Mouse (Mus musculus) MEL (cell line): ENCODE measurements around the gene Sgsm1.

Source experiments
- CHD1 ChIP-seq: IDR thresholded peaks from 2 replicates; pipeline ENCODE4 v1.6.1; 2012; ENCODE audit warnings: low read depth, mild to moderate bottlenecking, inconsistent platforms, low read length, improper control_type of control experiment
- CTCF ChIP-seq, 3 experiments: IDR thresholded peaks in 2 of 3; conservative IDR thresholded peaks in 1 of 3; 2 replicates each; pipeline ENCODE4 v1.5.1; 2011 to 2012; ENCODE audit warnings: low read length in 3 of 3, low read depth in 2 of 3, mild to moderate bottlenecking in 2 of 3, improper control_type of control experiment in 1 of 3, inconsistent platforms in 1 of 3, mixed read lengths in 1 of 3, moderate library complexity in 1 of 3; ENCODE audit not compliant: control insufficient read depth in 1 of 3, insufficient read depth in 1 of 3, poor library complexity in 1 of 3, severe bottlenecking in 1 of 3
- E2F4 ChIP-seq: IDR thresholded peaks from 2 replicates; pipeline ENCODE4 v1.6.1; 2011; ENCODE audit warnings: low read depth, low read length, improper control_type of control experiment, borderline replicate concordance
- ELF1 ChIP-seq: IDR thresholded peaks from 2 replicates; pipeline ENCODE4 v1.6.1; 2014; ENCODE audit warnings: low read depth, mild to moderate bottlenecking, inconsistent platforms, low read length, improper control_type of control experiment, moderate library complexity
- EP300 ChIP-seq, 2 experiments: IDR thresholded peaks; 2 replicates each; pipeline ENCODE4 v1.6.1; 2011; ENCODE audit warnings: improper control_type of control experiment in 2 of 2, low read length in 2 of 2, low read depth in 1 of 2, mild to moderate bottlenecking in 1 of 2
- MAX ChIP-seq: IDR thresholded peaks from 2 replicates; pipeline ENCODE4 v1.6.1; 2011; ENCODE audit warnings: low read length, improper control_type of control experiment
- MEF2A ChIP-seq: IDR thresholded peaks from 2 replicates; pipeline ENCODE4 v1.6.1; 2014; ENCODE audit warnings: low read depth, mild to moderate bottlenecking, inconsistent platforms, low read length, improper control_type of control experiment; ENCODE audit not compliant: poor library complexity, insufficient replicate concordance, severe bottlenecking; ENCODE audit errors: extremely low read depth
- NELFE ChIP-seq: IDR thresholded peaks from 2 replicates; pipeline ENCODE4 v1.6.1; 2011; ENCODE audit warnings: low read depth, low read length, improper control_type of control experiment
- NRF1 ChIP-seq: IDR thresholded peaks from 2 replicates; pipeline ENCODE4 v1.6.1; 2014; ENCODE audit warnings: low read depth, mild to moderate bottlenecking, inconsistent platforms, low read length, improper control_type of control experiment, moderate library complexity; ENCODE audit not compliant: poor library complexity, insufficient read depth, severe bottlenecking
- POLR2A ChIP-seq, 2 experiments: IDR thresholded peaks; 2 replicates each; pipeline ENCODE4 v1.6.1; 2011 to 2012; ENCODE audit warnings: low read length in 2 of 2, mild to moderate bottlenecking in 2 of 2, control low read depth in 1 of 2, improper control_type of control experiment in 1 of 2, low read depth in 1 of 2, moderate library complexity in 1 of 2; ENCODE audit not compliant: control insufficient read depth in 1 of 2, insufficient read depth in 1 of 2, poor library complexity in 1 of 2
- POLR2AphosphoS2 ChIP-seq: IDR thresholded peaks from 2 replicates; pipeline ENCODE4 v1.6.1; 2011; ENCODE audit warnings: low read length, improper control_type of control experiment

- no peak for TF ChIP-seq NELFE
- TF ChIP-seq POLR2A (IDR thresholded peaks at IDR 0.05; ENCODE audit: control insufficient read depth in 1 of 2, insufficient read depth in 1 of 2, low read depth in 1 of 2, low read length in 2 of 2, poor library complexity in 1 of 2): no peak
- no peak for TF ChIP-seq MEF2A
- TF ChIP-seq EP300 (IDR thresholded peaks at IDR 0.05; ENCODE audit: low read depth in 1 of 2, low read length in 2 of 2): no peak
- no peak for TF ChIP-seq E2F4
- no peak for TF ChIP-seq NRF1
- no peak for TF ChIP-seq ELF1
- no peak for TF ChIP-seq POLR2AphosphoS2
- no peak for TF ChIP-seq CTCF (IDR thresholded peaks at IDR 0.05 in 2 of 3, conservative IDR thresholded peaks at IDR 0.05 in 1 of 3; ENCODE audit: control insufficient read depth in 1 of 3, insufficient read depth in 1 of 3, low read depth in 2 of 3, low read length in 3 of 3, poor library complexity in 1 of 3, severe bottlenecking in 1 of 3)
- TF ChIP-seq CHD1: no peak
- no peak for TF ChIP-seq MAX
Measured at GRCm38 (mm10) chr5:113357656-113358055, 47.1 kb upstream of the Sgsm1 start.
